Mouse (Mus musculus): Measurements from ENCODE around the gene Rbfox3. TPM values are rescaled to one million over a fixed set of nuclear protein-coding genes. Genes with fewer than 3 reads are reported as not detected.
A peak's percentile ranks its signal among the peaks of the same experiment; 100 is the strongest.

Gene Rbfox3
- polyA plus RNA-seq, 1 experiment from 2014 or later: 0.76 TPM

DNA sequence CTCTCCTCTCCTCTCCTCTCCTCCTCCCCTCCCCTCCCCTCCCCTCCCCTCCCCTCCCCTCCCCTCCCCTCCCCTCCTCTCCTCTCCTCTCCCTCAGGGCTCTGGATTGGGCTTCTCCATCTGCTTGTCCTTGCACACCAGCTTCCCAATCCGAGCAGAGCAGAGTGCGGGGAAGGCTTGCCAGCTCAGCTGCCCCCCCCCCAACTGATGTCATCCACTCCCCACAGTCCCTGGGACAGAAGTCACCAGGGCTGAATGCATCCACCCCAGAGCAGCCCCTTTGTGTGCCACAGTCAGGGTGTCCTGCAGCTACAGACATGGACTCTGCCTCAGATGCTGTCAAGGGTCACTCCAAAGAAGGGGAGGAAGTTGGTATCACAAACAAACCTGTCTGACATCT lies 4.5 kb upstream of the Rbfox3 start:
- DNase-seq (ENCODE audit: low spot score) (no peak), ATAC-seq (ENCODE audit: low FRiP score, low TSS enrichment) (no peak)
- no peak overlapping the region for H3K9ac ChIP-seq (ENCODE audit: low read length)
- WGBS: no CpG with 5 or more reads among the region's 2 CpGs
- no peak overlapping the region for H3K4me3 ChIP-seq (ENCODE audit: low read depth, low read length)
- H3K27ac ChIP-seq (replicated peaks): no peak overlapping the region
- no peaks in the 10 kb centered on the region for H3K27me3 ChIP-seq (ENCODE audit: control insufficient read depth, insufficient read depth, low read length)
- TF ChIP-seq CTCF (IDR thresholded peaks at IDR 0.05; ENCODE audit: low read depth): no peak
- TF ChIP-seq EP300 (optimal IDR thresholded peaks at IDR 0.05): no peak
- no peaks in the 10 kb centered on the region for H3K36me3 ChIP-seq (ENCODE audit: control insufficient read depth, insufficient read depth, low read length)
- no peaks in the 10 kb centered on the region for H3K4me1 ChIP-seq (replicated peaks; ENCODE audit: control insufficient read depth, insufficient read depth)
- no peaks in the 10 kb centered on the region for H3K9me3 ChIP-seq (ENCODE audit: control insufficient read depth, low read length)
- no peak overlapping the region for H3K4me2 ChIP-seq (replicated peaks; ENCODE audit: low read depth)

- Histone ChIP-seq H3K9me3 (ENCODE audit: control insufficient read depth, low read length) (no peaks in the 10 kb centered on the region), H3K27ac (replicated peaks) (no peak overlapping the region), H3K4me3 (ENCODE audit: low read depth, low read length) (no peak overlapping the region), H3K36me3 (ENCODE audit: control insufficient read depth, insufficient read depth, low read length) (no peaks in the 10 kb centered on the region), H3K27me3 (ENCODE audit: control insufficient read depth, insufficient read depth, low read length) (peaks cover 22% of the 10 kb centered on the region; the same call in 1 of the 2 replicates), H3K9ac (ENCODE audit: low read length) (no peak overlapping the region), H3K4me1 (replicated peaks; ENCODE audit: control insufficient read depth, insufficient read depth) (no peaks in the 10 kb centered on the region), H3K4me2 (replicated peaks; ENCODE audit: low read depth) (no peak overlapping the region)
- TF ChIP-seq CTCF (IDR thresholded peaks at IDR 0.05; ENCODE audit: low read depth): no peak
- no peak for TF ChIP-seq EP300 (optimal IDR thresholded peaks at IDR 0.05)
- ATAC-seq (ENCODE audit: low FRiP score, low TSS enrichment) (no peak), DNase-seq (ENCODE audit: low spot score) (no peak)
- WGBS: 49% methylated on average over 6 of the region's 6 CpGs
These were observed 1.3 kb upstream of the Rbfox3 start for GRCm38 (mm10) chr11:118912686-118913085.

- WGBS: 78% methylated on average over 10 of the region's 10 CpGs
- H3K4me3 ChIP-seq (ENCODE audit: low read depth, low read length): no peak overlapping the region
These were observed 641 bp downstream of the Rbfox3 start for GRCm38 (mm10) chr11:118910756-118911155.

DNA sequence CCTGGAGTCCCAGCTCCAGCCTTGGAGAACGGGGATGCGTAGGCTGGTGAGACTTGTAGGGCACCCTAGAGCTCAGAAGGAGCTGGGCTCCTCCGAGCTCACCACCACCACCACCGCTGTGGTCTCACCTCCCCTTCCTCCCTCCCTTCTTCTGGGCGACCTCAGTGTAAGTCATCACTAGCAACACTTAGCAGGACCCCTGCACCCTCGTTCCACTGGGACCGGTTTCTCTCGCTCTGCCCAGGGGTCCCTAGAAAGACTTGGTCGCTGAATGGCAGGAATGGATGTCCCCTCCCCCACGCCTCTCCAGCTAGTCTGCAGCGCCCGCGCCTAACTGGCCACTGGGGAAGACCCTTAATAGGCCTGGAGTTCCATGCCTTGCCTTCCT lies 1.6 kb downstream of the Rbfox3 start:
- TF ChIP-seq EP300 (optimal IDR thresholded peaks at IDR 0.05): no peak
- no peak for TF ChIP-seq CTCF (IDR thresholded peaks at IDR 0.05; ENCODE audit: low read depth)
- DNase-seq (ENCODE audit: low spot score) (no peak), ATAC-seq (ENCODE audit: low FRiP score, low TSS enrichment) (no peak)
- 3% methylated on average over 11 of the region's 13 CpGs for WGBS
- peak overlapping the region; percentile 43; the same call in 1 of the 2 replicates for H3K4me2 ChIP-seq (replicated peaks; ENCODE audit: low read depth)
- H3K27me3 ChIP-seq (ENCODE audit: control insufficient read depth, insufficient read depth, low read length): peaks cover 26% of the 10 kb centered on the region; the same call in 1 of the 2 replicates
- H3K9ac ChIP-seq (ENCODE audit: low read length): no peak overlapping the region
- H3K9me3 ChIP-seq (ENCODE audit: control insufficient read depth, low read length): no peaks in the 10 kb centered on the region
- H3K4me1 ChIP-seq (replicated peaks; ENCODE audit: control insufficient read depth, insufficient read depth): no peaks in the 10 kb centered on the region
- H3K36me3 ChIP-seq (ENCODE audit: control insufficient read depth, insufficient read depth, low read length): no peaks in the 10 kb centered on the region
- no peak overlapping the region for H3K4me3 ChIP-seq (ENCODE audit: low read depth, low read length)
- no peak overlapping the region for H3K27ac ChIP-seq (replicated peaks)

More at GRCm38 (mm10) chr11:118910756-118911155, 641 bp downstream of the Rbfox3 start:
- no peaks in the 10 kb centered on the region for H3K36me3 ChIP-seq (ENCODE audit: control insufficient read depth, insufficient read depth, low read length)
- no peaks in the 10 kb centered on the region for H3K4me1 ChIP-seq (replicated peaks; ENCODE audit: control insufficient read depth, insufficient read depth)
- peaks cover 26% of the 10 kb centered on the region; the same call in 1 of the 2 replicates for H3K27me3 ChIP-seq (ENCODE audit: control insufficient read depth, insufficient read depth, low read length)
- no peak for ATAC-seq (ENCODE audit: low FRiP score, low TSS enrichment)
- DNase-seq (ENCODE audit: low spot score): no peak
- TF ChIP-seq CTCF (IDR thresholded peaks at IDR 0.05; ENCODE audit: low read depth) (no peak), EP300 (optimal IDR thresholded peaks at IDR 0.05) (no peak)
- no peak overlapping the region for H3K27ac ChIP-seq (replicated peaks)
- H3K4me2 ChIP-seq (replicated peaks; ENCODE audit: low read depth): no peak overlapping the region
- H3K9ac ChIP-seq (ENCODE audit: low read length): no peak overlapping the region
- H3K9me3 ChIP-seq (ENCODE audit: control insufficient read depth, low read length): no peaks in the 10 kb centered on the region

- WGBS: under 1% methylated on average over 51 of the region's 90 CpGs
- no peak for TF ChIP-seq EP300 (optimal IDR thresholded peaks at IDR 0.05)
- TF ChIP-seq CTCF (IDR thresholded peaks at IDR 0.05; ENCODE audit: low read depth): no peak
- H3K9ac ChIP-seq (ENCODE audit: low read length): peak overlapping the region; percentile 31; the same call in 1 of the 2 replicates
- no peak overlapping the region for H3K27ac ChIP-seq (replicated peaks)
- no peak for DNase-seq (ENCODE audit: low spot score)
- H3K4me2 ChIP-seq (replicated peaks; ENCODE audit: low read depth): peak overlapping the region; percentile 43
- no peak; the same call in 1 of the 2 replicates for ATAC-seq (ENCODE audit: low FRiP score, low TSS enrichment)
- no peaks in the 10 kb centered on the region for H3K9me3 ChIP-seq (ENCODE audit: control insufficient read depth, low read length)
- H3K4me1 ChIP-seq (replicated peaks; ENCODE audit: control insufficient read depth, insufficient read depth): no peaks in the 10 kb centered on the region
- peaks cover 26% of the 10 kb centered on the region; the same call in 1 of the 2 replicates for H3K27me3 ChIP-seq (ENCODE audit: control insufficient read depth, insufficient read depth, low read length)
- H3K36me3 ChIP-seq (ENCODE audit: control insufficient read depth, insufficient read depth, low read length): no peaks in the 10 kb centered on the region
- H3K4me3 ChIP-seq (ENCODE audit: low read depth, low read length): peak overlapping the region; percentile 26
These were observed 2.2 kb downstream of the Rbfox3 start for GRCm38 (mm10) chr11:118908981-118909813.

DNA sequence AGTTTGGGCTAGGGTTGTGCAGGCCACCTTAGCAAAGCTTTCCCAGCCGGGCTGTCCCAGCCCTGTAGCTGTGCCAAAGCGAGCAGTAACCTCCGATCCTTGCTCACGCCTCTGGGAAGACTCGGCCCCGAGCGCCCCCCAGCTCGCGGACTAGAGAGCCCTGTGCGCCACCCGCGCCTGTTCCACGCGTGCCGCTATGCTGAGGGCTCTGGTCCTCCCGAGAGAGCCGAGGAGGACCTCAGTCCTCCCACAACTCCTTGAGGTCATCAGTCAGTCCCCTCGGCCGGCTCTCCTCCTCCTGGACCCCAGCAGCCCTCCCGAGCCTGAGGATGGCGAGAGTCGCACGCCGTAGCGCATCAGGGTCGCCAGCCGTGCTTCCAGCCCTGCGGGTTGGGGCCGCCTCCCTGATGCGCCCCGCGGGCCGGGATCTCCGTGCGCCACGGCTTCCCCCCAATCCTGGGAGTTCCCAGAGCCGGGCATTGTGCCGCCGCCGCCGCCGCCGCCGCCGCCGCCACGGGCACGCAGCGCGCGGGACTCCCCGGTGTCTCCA lies 2.9 kb downstream of the Rbfox3 start:
- no peak for TF ChIP-seq CTCF (IDR thresholded peaks at IDR 0.05; ENCODE audit: low read depth)
- TF ChIP-seq EP300 (optimal IDR thresholded peaks at IDR 0.05): no peak
- Histone ChIP-seq H3K4me1 (replicated peaks; ENCODE audit: control insufficient read depth, insufficient read depth) (no peaks in the 10 kb centered on the region), H3K9ac (ENCODE audit: low read length) (peak overlapping the region; percentile 31; the same call in 1 of the 2 replicates), H3K4me2 (replicated peaks; ENCODE audit: low read depth) (peak overlapping the region; percentile 43), H3K9me3 (ENCODE audit: control insufficient read depth, low read length) (no peaks in the 10 kb centered on the region), H3K27ac (replicated peaks) (no peak overlapping the region), H3K36me3 (ENCODE audit: control insufficient read depth, insufficient read depth, low read length) (no peaks in the 10 kb centered on the region), H3K4me3 (ENCODE audit: low read depth, low read length) (peak overlapping the region; percentile 26), H3K27me3 (ENCODE audit: control insufficient read depth, insufficient read depth, low read length) (peaks cover 26% of the 10 kb centered on the region; the same call in 1 of the 2 replicates)
- WGBS: 2% methylated on average over 46 of the region's 52 CpGs
- ATAC-seq (ENCODE audit: low FRiP score, low TSS enrichment): no peak
- no peak for DNase-seq (ENCODE audit: low spot score)

All from stomach, postnatal 0 days (tissue).